Mouse (Mus musculus): ENCODE results near the gene Pate1.

The Pate1 gene

DNA sequence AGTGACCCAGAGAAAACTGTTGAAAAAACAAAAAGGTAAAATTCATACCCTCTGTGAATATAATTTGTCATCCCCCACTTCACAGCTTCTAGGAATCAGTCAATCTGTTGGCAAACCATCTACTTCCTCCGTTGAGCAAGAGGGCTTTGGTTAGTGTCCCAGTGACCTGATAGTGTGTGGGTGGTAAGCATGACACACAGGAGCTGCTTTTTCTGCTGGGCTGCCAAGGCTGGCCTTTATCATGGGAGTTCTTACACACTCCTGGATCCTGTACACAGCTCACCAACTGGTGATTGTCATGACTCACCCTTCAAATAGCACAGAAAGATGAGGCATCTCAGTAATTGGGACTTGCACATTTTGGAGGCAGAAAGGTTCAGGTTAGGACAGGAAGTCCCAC lies at the start of gene Pate1:
TSS of gene Pate1 (minus strand) at position 378 of the 400 bp plus-strand sequence.
- in situ Hi-C loops (cut with MboI) = no loop called here

DNA sequence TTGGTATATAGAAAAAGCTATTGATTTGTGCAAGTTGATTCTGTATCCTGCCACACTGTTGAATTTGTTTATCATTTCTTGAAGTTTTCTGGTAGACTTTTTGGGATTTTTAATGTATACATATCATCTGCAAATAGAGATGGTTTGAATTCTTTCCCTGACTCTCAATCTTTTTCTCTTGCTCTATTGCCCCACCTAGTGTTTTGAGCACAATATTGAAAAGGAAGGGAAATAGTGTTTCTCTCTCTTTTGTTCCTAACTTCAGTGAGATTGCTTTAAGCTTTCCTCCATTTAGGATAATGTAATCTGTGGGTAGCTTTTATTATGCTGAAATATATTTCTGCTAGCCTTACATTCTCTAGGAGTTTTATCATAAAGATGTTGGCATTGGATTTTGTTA lies 20.1 kb upstream of the Pate1 start:
- in situ Hi-C loops (cut with MboI) = no loop called here

DNA sequence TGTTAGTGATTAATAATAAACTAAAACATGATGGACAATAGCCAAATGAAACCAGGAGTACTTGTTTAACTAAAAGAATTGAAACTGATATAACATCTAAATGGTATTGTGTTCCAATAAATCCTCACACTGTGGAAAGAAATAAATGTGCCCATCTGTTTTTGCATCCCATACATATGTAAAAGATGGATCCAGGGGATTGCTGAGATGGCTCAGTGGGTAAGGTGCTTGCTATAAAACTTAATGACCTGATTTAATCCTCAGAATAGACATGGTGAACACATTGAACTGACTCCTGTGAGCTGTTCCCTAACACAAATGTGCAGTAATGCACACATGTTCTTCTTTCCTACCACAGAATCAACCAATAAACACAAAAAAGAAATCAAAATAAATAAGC lies 4.7 kb upstream of the Pate1 start:
- in situ Hi-C loops (cut with MboI) = no loop called here

DNA sequence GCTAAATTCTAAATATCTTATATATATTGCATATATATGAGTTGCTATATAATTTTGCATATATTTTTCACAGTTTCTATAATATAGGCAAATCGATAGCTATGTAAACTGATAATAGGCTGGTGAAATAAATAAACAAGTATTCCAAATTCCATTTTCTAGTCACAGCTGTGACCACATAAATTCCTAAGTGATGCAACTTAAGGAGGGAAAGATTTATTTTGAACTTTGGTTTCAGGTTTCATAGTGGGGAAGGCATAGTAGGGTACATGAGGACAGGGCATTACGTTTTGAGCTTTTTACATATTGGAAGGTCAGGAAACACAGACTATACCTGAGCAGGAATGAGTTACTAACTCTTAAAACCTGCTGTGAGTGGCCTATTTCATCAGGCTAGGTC lies 13.6 kb downstream of the Pate1 start:
- in situ Hi-C loops (cut with MboI) = no loop called here

DNA sequence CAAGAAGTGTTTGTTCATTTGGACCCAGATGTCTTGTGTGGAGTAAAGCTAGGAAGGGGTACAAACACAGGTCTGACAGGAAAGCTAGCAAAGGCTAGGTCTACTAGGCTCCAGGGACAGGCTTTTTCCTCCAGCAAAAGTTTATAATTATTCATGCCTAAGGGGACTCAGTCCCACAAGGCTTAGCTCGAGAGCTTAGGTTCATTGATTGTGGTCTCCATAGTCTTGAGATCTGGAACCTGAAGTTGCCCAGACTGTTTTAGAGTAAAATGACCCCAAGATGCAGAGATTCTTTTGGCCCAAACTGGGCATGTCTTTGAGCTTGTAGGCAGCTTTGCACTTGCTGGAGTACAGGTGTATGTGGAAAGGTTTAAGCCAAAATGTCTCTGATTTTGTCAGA lies 39.1 kb downstream of the Pate1 start, which contains the start of gene Pate3:
TSS of gene Pate3 (minus strand) at position 101 of the 400 bp plus-strand sequence.
- in situ Hi-C loops (cut with MboI) = no loop called here
